Mouse (Mus musculus) G1E (cell line): ENCODE data around the gene Samd3.

ENCODE experiments used
- CTCF ChIP-seq: IDR thresholded peaks from 2 replicates; pipeline ENCODE4 v1.5.1; 2012; ENCODE audit warnings: low read depth, low read length, inconsistent platforms, mixed read lengths
- GATA1 ChIP-seq: IDR thresholded peaks from 2 replicates; pipeline ENCODE4 v1.6.1; 2012; ENCODE audit warnings: borderline replicate concordance, low read length, inconsistent platforms, mixed read lengths
- POLR2AphosphoS5 ChIP-seq: IDR thresholded peaks from 2 replicates; pipeline ENCODE4 v1.6.1; 2012; ENCODE audit warnings: low read depth, low read length, inconsistent platforms; ENCODE audit not compliant: insufficient replicate concordance
- TAL1 ChIP-seq: conservative IDR thresholded peaks from 2 replicates; pipeline ENCODE4 v1.6.1; 2012; ENCODE audit warnings: low read depth, low read length, inconsistent platforms, mixed read lengths

DNA sequence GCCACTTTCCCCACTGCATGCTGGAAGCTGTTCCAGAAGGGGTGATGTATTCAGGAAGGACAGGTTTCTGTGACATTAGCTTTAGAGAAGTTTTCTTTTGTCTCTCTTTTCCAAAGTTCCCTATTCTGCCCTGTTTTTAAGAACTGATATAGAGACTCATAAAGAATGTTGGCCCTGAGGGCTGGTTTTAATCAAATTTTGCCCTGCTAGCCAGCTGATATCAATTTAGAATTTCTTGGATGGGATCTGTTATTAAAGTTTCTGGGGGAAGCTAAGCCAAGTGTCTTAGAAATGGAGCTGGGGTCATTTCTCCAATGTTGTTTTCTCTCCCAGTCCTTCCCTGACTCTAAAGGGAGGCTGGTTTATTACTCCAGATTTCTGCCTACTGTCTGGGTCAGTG lies 38.7 kb upstream of the Samd3 start:
- TF ChIP-seq CTCF (no peak), TAL1 (no peak), GATA1 (no peak), POLR2AphosphoS5 (no peak)
